In the genomic region with DNA sequence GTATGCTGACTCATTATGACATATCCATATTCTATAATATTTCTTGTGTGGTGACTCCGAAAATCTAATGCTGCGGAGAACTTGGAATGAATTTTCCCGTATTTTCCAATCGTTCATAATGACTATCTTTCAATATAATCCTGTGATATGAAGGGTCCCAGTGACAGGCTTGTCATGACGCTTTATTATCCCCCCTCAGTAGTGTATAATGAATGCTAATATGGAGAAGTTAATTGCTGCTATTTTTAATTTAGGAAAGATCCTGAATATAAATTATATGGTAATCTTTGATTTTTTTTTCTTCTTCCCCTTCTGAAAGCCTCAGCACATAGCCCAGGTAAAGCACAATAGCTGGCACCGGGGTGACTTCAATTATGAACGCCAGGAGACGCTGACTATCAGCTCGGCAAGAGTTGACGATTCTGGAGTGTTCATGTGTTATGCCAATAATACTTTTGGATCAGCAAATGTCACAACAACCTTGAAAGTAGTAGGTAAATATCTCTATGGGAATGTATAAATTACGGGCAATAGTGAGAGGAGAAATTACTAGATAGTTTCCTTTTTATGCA, we compare ENCODE assay signal across 25 mouse cellular contexts. TPM values are rescaled to one million over a fixed set of nuclear protein-coding genes. Genes with fewer than 3 reads are reported as not detected.
A peak's percentile ranks its signal among the peaks of the same experiment; 100 is the strongest.
DNase-seq lines count a peak whose midpoint lies in the region; ATAC-seq and TF ChIP-seq lines count a peak whose summit lies in the region.
"Had no signal": no experiment of that assay in that cellular context is flagged by ENCODE, and none has a peak within 500 bp of the region (broad histone marks: within the 10 kb centered on the region; RNA-seq: fewer than 3 reads in every experiment).

No protein-coding gene starts in this region.

- DNase-seq in forebrain, embryonic 11.5 days (ENCODE audit: low spot score): no peak
- no peak for DNase-seq in forebrain, embryonic 10.5 days (ENCODE audit: extremely low spot score, low spot score)
- DNase-seq in heart, adult 11 months: peak; percentile 70
- no peak for DNase-seq in heart, adult 2 months
- peak; percentile 43 for DNase-seq in brain, embryonic 14.5 days (ENCODE audit: low read depth)
- DNase-seq: adrenal gland, adult 8-10 months; adrenal gland, postnatal 14 days; B cell, adult 2 months; cerebellum, adult 11 months; cerebellum, adult 18-20 months; cerebellum, adult 8-10 months; cerebellum, adult 9-11 months; cerebellum, postnatal 14 days; cerebellum, postnatal 36 days; embryo, embryonic 11 days had no signal

- ATAC-seq in forebrain, embryonic 13.5 days: peak; percentile 62; the same call in 1 of the 2 replicates
- ATAC-seq in forebrain, embryonic 11.5 days (replicated peaks; ENCODE audit: low FRiP score): no peak
- ATAC-seq in forebrain, embryonic 16.5 days: peak; percentile 67
- ATAC-seq: activated CD4-positive, CD25-positive, alpha-beta regulatory T cell, adult 4 months; CD4-positive, CD25-positive, alpha-beta regulatory T cell, adult 4 months; Patski had no signal

- TF ChIP-seq CTCF in heart, adult 2 months (IDR thresholded peaks at IDR 0.05): no peak
- TF ChIP-seq CTCF in brain, embryonic 14.5 days (IDR thresholded peaks at IDR 0.05; ENCODE audit: borderline replicate concordance, extremely low read depth, insufficient read depth, insufficient read length): no peak

- no peaks in the 10 kb centered on the region for H3K9me3 ChIP-seq in forebrain, embryonic 13.5 days (replicated peaks)
- H3K9me3 ChIP-seq in forebrain, embryonic 11.5 days (ENCODE audit: control insufficient read depth, low read length): no peaks in the 10 kb centered on the region
- H3K9me3 ChIP-seq in forebrain, embryonic 16.5 days (ENCODE audit: control insufficient read depth, low read length): no peaks in the 10 kb centered on the region
- H3K9me3 ChIP-seq in forebrain, embryonic 10.5 days: no peaks in the 10 kb centered on the region
- H3K9me3 ChIP-seq: embryonic facial prominence, embryonic 13.5 days; embryonic facial prominence, embryonic 15.5 days; G1E had no signal

- H3K79me2 ChIP-seq in heart, adult 2 months (replicated peaks; ENCODE audit: control insufficient read depth, insufficient read depth, low read length): no peaks in the 10 kb centered on the region

- no peak overlapping the region for H3K4me3 ChIP-seq in forebrain, embryonic 13.5 days
- no peak overlapping the region for H3K4me3 ChIP-seq in forebrain, embryonic 11.5 days (ENCODE audit: low read depth, low read length)
- H3K4me3 ChIP-seq in forebrain, embryonic 16.5 days (replicated peaks; ENCODE audit: low read length): no peak overlapping the region
- H3K4me3 ChIP-seq in forebrain, embryonic 10.5 days: no peak overlapping the region
- H3K4me3 ChIP-seq in heart, adult 2 months: no peak overlapping the region
- H3K4me3 ChIP-seq: embryonic facial prominence, embryonic 13.5 days; embryonic facial prominence, embryonic 15.5 days; erythroblast, embryonic 14.5 days had no signal

- no peak for TF ChIP-seq POLR2A in heart, adult 2 months (IDR thresholded peaks at IDR 0.05; ENCODE audit: insufficient read depth, low read depth, low read length)
- no peak for TF ChIP-seq POLR2A in brain, embryonic 14.5 days (IDR thresholded peaks at IDR 0.05; ENCODE audit: borderline replicate concordance, extremely low read depth, insufficient read depth, insufficient read length, poor library complexity, severe bottlenecking)

- H3K36me3 ChIP-seq in forebrain, embryonic 13.5 days (ENCODE audit: poor library complexity, severe bottlenecking): no peaks in the 10 kb centered on the region
- H3K36me3 ChIP-seq in forebrain, embryonic 11.5 days (ENCODE audit: control insufficient read depth, insufficient read depth, low read length): no peaks in the 10 kb centered on the region
- H3K36me3 ChIP-seq in forebrain, embryonic 16.5 days (ENCODE audit: control insufficient read depth, insufficient read depth): no peaks in the 10 kb centered on the region
- H3K36me3 ChIP-seq in forebrain, embryonic 10.5 days (replicated peaks): peaks cover 7% of the 10 kb centered on the region; the same call in 1 of the 2 replicates
- no peaks in the 10 kb centered on the region for H3K36me3 ChIP-seq in heart, adult 2 months (ENCODE audit: control insufficient read depth, insufficient read depth, low read length)
- H3K36me3 ChIP-seq: embryonic facial prominence, embryonic 13.5 days; embryonic facial prominence, embryonic 15.5 days had no signal

- no peak for TF ChIP-seq EP300 in heart, adult 2 months (IDR thresholded peaks at IDR 0.05; ENCODE audit: insufficient read depth, low read depth, low read length)

- H3K4me2 ChIP-seq in forebrain, embryonic 13.5 days: no peak overlapping the region
- no peak overlapping the region for H3K4me2 ChIP-seq in forebrain, embryonic 11.5 days (ENCODE audit: low read depth, low read length, severe bottlenecking)
- no peak overlapping the region for H3K4me2 ChIP-seq in forebrain, embryonic 16.5 days (ENCODE audit: low read length)
- H3K4me2 ChIP-seq: embryonic facial prominence, embryonic 13.5 days; embryonic facial prominence, embryonic 15.5 days had no signal

- no peak overlapping the region for H3K27ac ChIP-seq in forebrain, embryonic 13.5 days
- no peak overlapping the region for H3K27ac ChIP-seq in forebrain, embryonic 11.5 days (ENCODE audit: low read depth, low read length)
- no peak overlapping the region for H3K27ac ChIP-seq in forebrain, embryonic 16.5 days (ENCODE audit: low read length)
- H3K27ac ChIP-seq in forebrain, embryonic 10.5 days: no peak overlapping the region
- H3K27ac ChIP-seq in heart, adult 2 months: no peak overlapping the region
- H3K27ac ChIP-seq: embryonic facial prominence, embryonic 13.5 days; embryonic facial prominence, embryonic 15.5 days had no signal

- 83% methylated on average over 11 of the region's 11 CpGs for WGBS in forebrain, embryonic 13.5 days
- 92% methylated on average over 11 of the region's 11 CpGs for WGBS in forebrain, embryonic 11.5 days
- WGBS in forebrain, embryonic 16.5 days: 66% methylated on average over 11 of the region's 11 CpGs
- 96% methylated on average over 11 of the region's 11 CpGs for WGBS in forebrain, embryonic 10.5 days
- 94% methylated on average over 11 of the region's 11 CpGs for WGBS in heart, adult 2 months

- H3K9ac ChIP-seq in forebrain, embryonic 13.5 days: no peak overlapping the region
- H3K9ac ChIP-seq in forebrain, embryonic 11.5 days (ENCODE audit: low read length): no peak overlapping the region
- H3K9ac ChIP-seq in forebrain, embryonic 16.5 days (replicated peaks; ENCODE audit: low read depth, low read length): no peak overlapping the region
- no peak overlapping the region for H3K9ac ChIP-seq in heart, adult 2 months (ENCODE audit: low read depth, low read length)
- H3K9ac ChIP-seq: embryonic facial prominence, embryonic 13.5 days; embryonic facial prominence, embryonic 15.5 days had no signal

- no peaks in the 10 kb centered on the region for H3K27me3 ChIP-seq in forebrain, embryonic 13.5 days
- no peaks in the 10 kb centered on the region for H3K27me3 ChIP-seq in forebrain, embryonic 11.5 days (ENCODE audit: control insufficient read depth, insufficient read depth, low read length)
- no peaks in the 10 kb centered on the region for H3K27me3 ChIP-seq in forebrain, embryonic 16.5 days (replicated peaks; ENCODE audit: control insufficient read depth, insufficient read depth, low read length)
- no peaks in the 10 kb centered on the region for H3K27me3 ChIP-seq in forebrain, embryonic 10.5 days (ENCODE audit: poor library complexity, severe bottlenecking)
- H3K27me3 ChIP-seq in heart, adult 2 months (ENCODE audit: control insufficient read depth, insufficient read depth, low read length): no peaks in the 10 kb centered on the region
- H3K27me3 ChIP-seq: CH12.LX; embryonic facial prominence, embryonic 13.5 days; embryonic facial prominence, embryonic 15.5 days; Patski had no signal

- H3K4me1 ChIP-seq in forebrain, embryonic 13.5 days: no peaks in the 10 kb centered on the region; the same call in 1 of the 2 replicates
- H3K4me1 ChIP-seq in forebrain, embryonic 11.5 days (replicated peaks; ENCODE audit: control insufficient read depth, insufficient read depth, low read length): no peaks in the 10 kb centered on the region
- H3K4me1 ChIP-seq in forebrain, embryonic 16.5 days (replicated peaks; ENCODE audit: control insufficient read depth, insufficient read depth, low read length): peaks cover 17% of the 10 kb centered on the region
- H3K4me1 ChIP-seq in forebrain, embryonic 10.5 days: 0 out of 2 replicates have a peak, but pooled peaks cover 4% of the 10 kb centered on the region
- no peaks in the 10 kb centered on the region for H3K4me1 ChIP-seq in heart, adult 2 months (ENCODE audit: control insufficient read depth, insufficient read depth, low read length)
- H3K4me1 ChIP-seq: embryonic facial prominence, embryonic 15.5 days had no signal

- intact Hi-C loops in heart, adult 2 months (cut with DNase I): no loop called here

RNA-seq across cellular contexts. Expression of a gene that starts 40.4 kb away (rescaled TPM):
- polyA plus RNA-seq in forebrain, embryonic 13.5 days (2015; fragmentation: Nextera tagmentation; extraction: Ambion mirVana): 25.6 and 28.2 TPM in 2 replicates
- 20.9 and 22.9 TPM in 2 replicates for polyA plus RNA-seq in forebrain, embryonic 11.5 days (2014; fragmentation: Nextera tagmentation; extraction: Ambion mirVana)
- polyA plus RNA-seq in forebrain, embryonic 16.5 days (2015; fragmentation: Nextera tagmentation; extraction: Ambion mirVana): 39.3 and 41.9 TPM in 2 replicates
- 20.5 and 20.6 TPM in 2 replicates for polyA plus RNA-seq in forebrain, embryonic 10.5 days (2016; fragmentation: Nextera tagmentation; extraction: Ambion mirVana)
- total RNA-seq in heart, adult 2 months (2021): 1 to 10 TPM; 2.2 to 2.8 TPM
- 5.4 and 7.0 TPM in 2 replicates for polyA plus RNA-seq in heart, adult 2 months (2012; rRNA removed)
- polyA plus RNA-seq in brain, embryonic 14.5 days (2012; rRNA removed): 38.5 and 55.8 TPM in 2 replicates

Comparison
In these comparisons a context has a peak if more than half of its experiments do, and no peak if none do; other contexts are left out.
1. DNase-seq: peak in heart, adult 11 months (single experiment) and brain, embryonic 14.5 days (single experiment); none in forebrain, embryonic 11.5 days (single experiment), forebrain, embryonic 10.5 days (single experiment) and heart, adult 2 months (0 of 2).